Mouse (Mus musculus) spleen, adult 2 months (tissue): Measurements from ENCODE around the gene Rcor1.

ENCODE experiments used
- CTCF ChIP-seq: fragments of 200-500 bp; IDR thresholded peaks from 2 replicates; pipeline ENCODE4 v1.5.1; 2011; ENCODE audit warnings: mild to moderate bottlenecking, inconsistent platforms; ENCODE audit not compliant: insufficient read depth, insufficient read length, insufficient replicate concordance; ENCODE audit errors: extremely low read depth
- POLR2A ChIP-seq: fragments of 200-500 bp; IDR thresholded peaks from 2 replicates; pipeline ENCODE4 v1.6.1; 2011; ENCODE audit warnings: low read depth, low read length, inconsistent platforms

GRCm38 (mm10) chr12:111076385-111076965 lies 37.3 kb downstream of the Rcor1 start:
- no peak for TF ChIP-seq CTCF
- TF ChIP-seq POLR2A, result no peak
